Mouse (Mus musculus) stomach, embryonic 14.5 days (tissue): ENCODE measurements at regions not wholly inside any gene's neighbourhood (a gene's known extent, or its start where the extent isn't known, plus 50 kb on each side); places are given as distances from the start of the nearest gene placed in this dataset.

ENCODE experiments used
- ATAC-seq: fragments of 200-750 bp; cut with Nextera tagmentation; 2 replicates; pipeline ENCODE4 v1.8.0; 2017; ENCODE audit warnings: low read depth, moderate TSS enrichment; ENCODE audit not compliant: insufficient number of reproducible peaks, insufficient read depth, low FRiP score
- H3K27ac ChIP-seq: fragments of 300-500 bp; sonication (generic); 2 replicates; pipeline ENCODE4 v1.5.1; 2014; ENCODE audit warnings: mild to moderate bottlenecking, low read length, moderate library complexity, mixed read lengths
- H3K27me3 ChIP-seq: fragments of 300-500 bp; sonication (generic); 2 replicates; pipeline ENCODE4 v1.6.1; 2014; ENCODE audit warnings: low read length, control low read depth, mixed read lengths; ENCODE audit not compliant: control insufficient read depth, insufficient read depth
- H3K36me3 ChIP-seq: fragments of 300-500 bp; sonication (generic); 2 replicates; pipeline ENCODE4 v1.6.1; 2014; ENCODE audit warnings: mild to moderate bottlenecking, control low read depth, low read length, moderate library complexity, mixed read lengths; ENCODE audit not compliant: control insufficient read depth, insufficient read depth
- H3K4me1 ChIP-seq: fragments of 300-500 bp; sonication (generic); 2 replicates; pipeline ENCODE4 v1.6.1; 2014; ENCODE audit warnings: low read length, control low read depth, mixed read lengths; ENCODE audit not compliant: control insufficient read depth, insufficient read depth
- H3K4me2 ChIP-seq: fragments of 300-500 bp; sonication (generic); replicated peaks from 2 replicates; pipeline ENCODE4 v1.6.1; 2014; ENCODE audit warnings: low read depth, low read length, control low read depth
- H3K4me3 ChIP-seq: fragments of 300-500 bp; sonication (generic); 2 replicates; pipeline ENCODE4 v1.5.1; 2014; ENCODE audit warnings: low read depth, low read length, control low read depth
- H3K9ac ChIP-seq: fragments of 300-500 bp; sonication (generic); replicated peaks from 2 replicates; pipeline ENCODE4 v1.6.1; 2014; ENCODE audit warnings: low read depth, mild to moderate bottlenecking, control low read depth, low read length, moderate library complexity, mixed read lengths
- H3K9me3 ChIP-seq: fragments of 300-500 bp; sonication (generic); 2 replicates; pipeline ENCODE4 v1.6.1; 2016; ENCODE audit warnings: low read depth, low read length, control low read depth; ENCODE audit not compliant: control insufficient read depth
- WGBS: fragments of 180-500 bp; shearing (Covaris S2); extraction: QIAGEN DNeasy Blood & Tissue Kit; methylation state at CpG from one replicate; pipeline ENCODE4 v1.1.7; 2014; 5-methylcytosine and 5-hydroxymethylcytosine counted together

DNA sequence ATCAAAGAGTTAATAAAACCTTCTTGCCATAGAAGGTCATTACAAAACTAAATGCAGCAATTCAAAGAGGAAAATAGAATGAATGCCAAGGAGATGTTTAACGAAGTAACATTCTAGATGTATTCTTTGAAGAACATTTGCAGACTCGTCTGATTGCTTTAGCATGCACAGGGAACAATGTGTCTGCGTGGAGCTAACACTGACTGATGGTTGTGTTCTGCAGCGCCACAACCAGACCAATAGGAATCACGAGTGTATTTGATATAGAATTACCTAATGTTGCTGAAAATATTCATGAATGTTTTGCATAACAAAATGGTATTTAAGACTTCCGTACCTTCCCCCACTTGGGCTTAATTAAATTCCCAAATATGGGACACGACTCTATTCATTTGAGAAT lies 200.3 kb upstream of the Tmem161b start:
- Histone ChIP-seq H3K27ac (no peak overlapping the region), H3K27me3 (no peaks in the 10 kb centered on the region), H3K9me3 (no peaks in the 10 kb centered on the region), H3K36me3 (no peaks in the 10 kb centered on the region), H3K4me3 (no peak overlapping the region), H3K4me2 (no peak overlapping the region), H3K9ac (no peak overlapping the region), H3K4me1 (no peaks in the 10 kb centered on the region)
- WGBS = 74% methylated on average over 7 of the region's 7 CpGs
- no peak for ATAC-seq

- Histone ChIP-seq H3K9me3 (no peaks in the 10 kb centered on the region), H3K27ac (no peak overlapping the region), H3K4me1 (no peaks in the 10 kb centered on the region), H3K36me3 (no peaks in the 10 kb centered on the region), H3K4me2 (no peak overlapping the region), H3K4me3 (no peak overlapping the region), H3K9ac (no peak overlapping the region), H3K27me3 (no peaks in the 10 kb centered on the region)
- no peak for ATAC-seq
- WGBS = 94% methylated on average over 1 of the region's 1 CpGs
Observed at GRCm38 (mm10) chr13:84023021-84023420, 199.1 kb upstream of the Tmem161b start.

GRCm38 (mm10) chr13:84023637-84024036 lies 198.5 kb upstream of the Tmem161b start:
- Histone ChIP-seq H3K27ac (no peak overlapping the region), H3K4me2 (no peak overlapping the region), H3K4me1 (no peaks in the 10 kb centered on the region), H3K4me3 (no peak overlapping the region), H3K27me3 (no peaks in the 10 kb centered on the region), H3K9me3 (no peaks in the 10 kb centered on the region), H3K9ac (no peak overlapping the region), H3K36me3 (no peaks in the 10 kb centered on the region)
- 73% methylated on average over 5 of the region's 5 CpGs for WGBS
- ATAC-seq = no peak

GRCm38 (mm10) chr13:84025348-84025747 lies 196.7 kb upstream of the Tmem161b start:
- Histone ChIP-seq H3K27ac (no peak overlapping the region), H3K4me1 (no peaks in the 10 kb centered on the region), H3K4me2 (no peak overlapping the region), H3K9ac (no peak overlapping the region), H3K4me3 (no peak overlapping the region), H3K27me3 (no peaks in the 10 kb centered on the region), H3K36me3 (no peaks in the 10 kb centered on the region), H3K9me3 (no peaks in the 10 kb centered on the region)
- 75% methylated on average over 2 of the region's 2 CpGs for WGBS
- no peak for ATAC-seq

DNA sequence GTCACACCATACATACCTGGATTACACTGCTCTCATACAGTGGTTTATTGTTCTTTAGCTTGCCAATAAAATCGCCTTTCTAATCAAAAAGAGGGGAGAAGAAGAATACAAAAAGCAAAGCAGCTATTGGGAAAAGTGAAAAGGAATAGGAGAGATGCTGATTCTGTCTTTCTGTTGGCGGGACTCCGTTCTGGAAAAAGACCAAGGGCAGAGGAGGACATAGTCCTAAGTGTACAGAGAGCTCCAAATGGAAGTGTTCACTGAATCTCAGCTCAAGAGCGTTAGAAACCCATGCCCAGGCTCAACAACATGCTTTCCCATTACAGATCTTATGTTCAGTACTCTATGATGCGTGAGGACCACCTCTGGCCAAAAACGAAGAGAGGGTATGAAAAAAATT lies 174.4 kb upstream of the Tmem161b start:
- ATAC-seq = no peak
- H3K9ac ChIP-seq = no peak overlapping the region
- no peak overlapping the region for H3K4me2 ChIP-seq
- H3K27me3 ChIP-seq = no peaks in the 10 kb centered on the region
- H3K36me3 ChIP-seq = no peaks in the 10 kb centered on the region
- WGBS = 88% methylated on average over 6 of the region's 6 CpGs
- no peak overlapping the region for H3K27ac ChIP-seq
- no peaks in the 10 kb centered on the region for H3K9me3 ChIP-seq
- no peak overlapping the region for H3K4me3 ChIP-seq
- no peaks in the 10 kb centered on the region for H3K4me1 ChIP-seq

- no peaks in the 10 kb centered on the region for H3K27me3 ChIP-seq
- no peaks in the 10 kb centered on the region for H3K4me1 ChIP-seq
- no peak overlapping the region for H3K27ac ChIP-seq
- no peak overlapping the region for H3K9ac ChIP-seq
- H3K36me3 ChIP-seq = no peaks in the 10 kb centered on the region
- no peak for ATAC-seq
- no peak overlapping the region for H3K4me2 ChIP-seq
- H3K9me3 ChIP-seq = no peaks in the 10 kb centered on the region
- WGBS = 77% methylated on average over 1 of the region's 1 CpGs
- H3K4me3 ChIP-seq = no peak overlapping the region
Observed at GRCm38 (mm10) chr13:84052221-84052620, 169.9 kb upstream of the Tmem161b start.

GRCm38 (mm10) chr13:84054956-84055355 lies 167.1 kb upstream of the Tmem161b start:
- H3K9ac ChIP-seq = no peak overlapping the region
- no peak overlapping the region for H3K4me3 ChIP-seq
- no peak overlapping the region for H3K27ac ChIP-seq
- 79% methylated on average over 7 of the region's 7 CpGs for WGBS
- no peak overlapping the region for H3K4me2 ChIP-seq
- no peaks in the 10 kb centered on the region for H3K27me3 ChIP-seq
- H3K9me3 ChIP-seq = no peaks in the 10 kb centered on the region
- H3K36me3 ChIP-seq = no peaks in the 10 kb centered on the region
- no peaks in the 10 kb centered on the region for H3K4me1 ChIP-seq
- ATAC-seq = no peak

GRCm38 (mm10) chr13:84055576-84055975 lies 166.5 kb upstream of the Tmem161b start:
- Histone ChIP-seq H3K9ac (no peak overlapping the region), H3K4me1 (no peaks in the 10 kb centered on the region), H3K27me3 (no peaks in the 10 kb centered on the region), H3K36me3 (no peaks in the 10 kb centered on the region), H3K4me3 (no peak overlapping the region), H3K9me3 (no peaks in the 10 kb centered on the region), H3K4me2 (no peak overlapping the region), H3K27ac (no peak overlapping the region)
- ATAC-seq = no peak

DNA sequence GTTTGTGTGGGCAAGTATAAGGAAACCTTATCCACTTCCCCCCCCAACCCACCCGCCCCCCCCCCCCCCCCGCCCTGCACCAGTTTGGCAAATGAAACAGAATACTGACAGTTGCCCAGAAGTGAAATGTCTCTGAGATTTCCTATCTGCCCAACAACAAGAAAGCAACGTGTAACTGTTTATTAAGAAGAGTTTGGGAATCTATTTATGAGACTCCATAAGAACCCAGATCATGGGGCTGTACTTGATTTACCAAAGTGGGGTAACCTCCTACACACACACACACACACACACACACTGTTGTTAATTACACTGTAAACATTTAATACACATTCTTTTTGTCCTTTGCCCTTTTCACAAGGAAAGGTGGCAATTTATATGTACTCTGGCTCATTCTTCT lies 165.6 kb upstream of the Tmem161b start:
- no peaks in the 10 kb centered on the region for H3K36me3 ChIP-seq
- no peak overlapping the region for H3K9ac ChIP-seq
- H3K4me2 ChIP-seq = no peak overlapping the region
- 56% methylated on average over 2 of the region's 3 CpGs for WGBS
- H3K27me3 ChIP-seq = no peaks in the 10 kb centered on the region
- H3K4me3 ChIP-seq = no peak overlapping the region
- H3K4me1 ChIP-seq = no peaks in the 10 kb centered on the region
- no peak for ATAC-seq
- H3K9me3 ChIP-seq = no peaks in the 10 kb centered on the region
- H3K27ac ChIP-seq = no peak overlapping the region
